Comparison of ENCODE assay signal across 26 mouse cellular contexts in genomic region chr13:19391608-19392007, GRCm38 (mm10). TPM values are rescaled to one million over a fixed set of nuclear protein-coding genes. Genes with fewer than 3 reads are reported as not detected.
DNase-seq lines count a peak whose midpoint lies in the region; ATAC-seq and TF ChIP-seq lines count a peak whose summit lies in the region.
"Had no signal": no experiment of that assay in that cellular context is flagged by ENCODE, and none has a peak within 500 bp of the region (broad histone marks: within the 10 kb centered on the region; RNA-seq: fewer than 3 reads in every experiment).

No protein-coding gene starts in this region.

- H3K9me3 ChIP-seq in kidney, embryonic 15.5 days (replicated peaks), result no peaks in the 10 kb centered on the region
- H3K9me3 ChIP-seq: forebrain, embryonic 13.5 days; heart, embryonic 12.5 days; hindbrain, embryonic 13.5 days; limb, embryonic 13.5 days; liver, embryonic 13.5 days; midbrain, embryonic 13.5 days; neural tube, embryonic 13.5 days had no signal

- 58% methylated on average over 4 of the region's 4 CpGs for WGBS in kidney, embryonic 15.5 days
- 66% methylated on average over 4 of the region's 4 CpGs for WGBS in small intestine, adult 2 months

- TF ChIP-seq POLR2A in small intestine, adult 2 months (IDR thresholded peaks at IDR 0.05; ENCODE audit: low read depth, low read length), result no peak

- H3K27me3 ChIP-seq in kidney, embryonic 15.5 days, result no peaks in the 10 kb centered on the region
- no peaks in the 10 kb centered on the region for H3K27me3 ChIP-seq in small intestine, adult 2 months (ENCODE audit: control insufficient read depth, insufficient read depth, low read length)
- H3K27me3 ChIP-seq: forebrain, embryonic 13.5 days; heart, embryonic 12.5 days; hindbrain, embryonic 13.5 days; limb, embryonic 13.5 days; liver, embryonic 13.5 days; midbrain, embryonic 13.5 days; neural tube, embryonic 13.5 days had no signal

- peak overlapping the region; percentile 51; the same call in 1 of the 2 replicates for H3K27ac ChIP-seq in kidney, embryonic 15.5 days
- H3K27ac ChIP-seq in small intestine, adult 2 months (ENCODE audit: insufficient read depth, low read depth, low read length), result 0 out of 2 replicates have a peak overlapping the region, but pooled peaks have one; percentile 18
- H3K27ac ChIP-seq: forebrain, embryonic 13.5 days; hindbrain, embryonic 13.5 days; left cerebral cortex, adult 2 months; limb, embryonic 13.5 days; liver, embryonic 13.5 days; macrophage; midbrain, embryonic 13.5 days; neural tube, embryonic 13.5 days had no signal

- TF ChIP-seq CTCF in small intestine, adult 2 months (IDR thresholded peaks at IDR 0.05; ENCODE audit: extremely low read depth, insufficient read length, insufficient replicate concordance, low read depth, low read length), result no peak

- H3K9ac ChIP-seq in kidney, embryonic 15.5 days, result no peak overlapping the region
- H3K9ac ChIP-seq: forebrain, embryonic 13.5 days; heart, embryonic 12.5 days; hindbrain, embryonic 13.5 days; limb, embryonic 13.5 days; liver, embryonic 13.5 days; midbrain, embryonic 13.5 days; neural tube, embryonic 13.5 days had no signal

- H3K36me3 ChIP-seq in kidney, embryonic 15.5 days, result no peaks in the 10 kb centered on the region
- H3K36me3 ChIP-seq in small intestine, adult 2 months (ENCODE audit: control insufficient read depth, insufficient read depth, low read length), result no peaks in the 10 kb centered on the region
- H3K36me3 ChIP-seq: heart, embryonic 12.5 days; hindbrain, embryonic 13.5 days; limb, embryonic 13.5 days; liver, embryonic 13.5 days; neural tube, embryonic 13.5 days had no signal

- H3K4me1 ChIP-seq in kidney, embryonic 15.5 days, result peaks cover 27% of the 10 kb centered on the region
- peaks cover 18% of the 10 kb centered on the region; the same call in 1 of the 2 replicates for H3K4me1 ChIP-seq in small intestine, adult 2 months (ENCODE audit: control insufficient read depth, insufficient read depth, insufficient read length, low read length)

- no peak overlapping the region for H3K4me3 ChIP-seq in kidney, embryonic 15.5 days (replicated peaks)
- H3K4me3 ChIP-seq in small intestine, adult 2 months (ENCODE audit: low read depth, low read length), result no peak overlapping the region
- H3K4me3 ChIP-seq: forebrain, embryonic 13.5 days; heart, embryonic 12.5 days; hindbrain, embryonic 13.5 days; left cerebral cortex, adult 2 months; limb, embryonic 13.5 days; liver, embryonic 13.5 days; midbrain, embryonic 13.5 days; neural tube, embryonic 13.5 days had no signal

- DNase-seq in adrenal gland, postnatal 10 days, result peak; percentile 31
- no peak for DNase-seq in adrenal gland, adult 8-10 months
- DNase-seq in kidney, adult 18-20 months, result no peak
- DNase-seq in adrenal gland, postnatal 36 days, result peak; percentile 41 to 60
- no peak for DNase-seq in cerebellum, postnatal 14 days
- DNase-seq: cerebellum, adult 8-10 months; cerebellum, postnatal 36 days; gastrocnemius, postnatal 25 days; heart, adult 11 months; heart, postnatal 4 days; liver, embryonic 13.5 days; lung, adult 2 months; lung, postnatal 10 days; thymus, postnatal 4 days had no signal

- ATAC-seq in kidney, embryonic 15.5 days (replicated peaks; ENCODE audit: low FRiP score), result no peak
- ATAC-seq: CD4-positive, CD25-positive, alpha-beta regulatory T cell, adult 4 months; forebrain, embryonic 13.5 days; intestine, embryonic 16.5 days; midbrain, embryonic 13.5 days had no signal

- no peak overlapping the region for H3K4me2 ChIP-seq in kidney, embryonic 15.5 days
- H3K4me2 ChIP-seq: forebrain, embryonic 13.5 days; heart, embryonic 12.5 days; hindbrain, embryonic 13.5 days; limb, embryonic 13.5 days; liver, embryonic 13.5 days; midbrain, embryonic 13.5 days; neural tube, embryonic 13.5 days had no signal

RNA-seq across cellular contexts. Expression of gene Stard3nl, which starts 4.0 kb away (rescaled TPM):
- 10 to 100 TPM; 24.3 to 34.2 TPM for total RNA-seq in adrenal gland, postnatal 10 days (2021)
- 10 to 100 TPM; 37.0 to 46.0 (median 38.9) TPM for total RNA-seq in adrenal gland, adult 8-10 months (2022)
- 103 and 112 TPM in 2 replicates for polyA plus RNA-seq in kidney, embryonic 15.5 days (2015; fragmentation: Nextera tagmentation; extraction: Ambion mirVana)
- total RNA-seq in adrenal gland, postnatal 36 days (2021), result 10 to 100 TPM; 32.5 to 42.6 TPM
- 4.1 and 9.4 TPM in 2 replicates for polyA plus RNA-seq in small intestine, adult 2 months (2012; rRNA removed)

Comparison
In these comparisons a context has a peak if more than half of its experiments do, and no peak if none do; other contexts are left out.
1. DNase-seq: peak in adrenal gland, postnatal 10 days (single experiment) and adrenal gland, postnatal 36 days (2 of 2); none in adrenal gland, adult 8-10 months (single experiment), kidney, adult 18-20 months (single experiment) and cerebellum, postnatal 14 days (0 of 2).